Mouse (Mus musculus) subcutaneous adipose tissue, adult 2 months (tissue): ENCODE measurements around the gene Svs2. TPM values are rescaled to one million over a fixed set of nuclear protein-coding genes. Genes with fewer than 3 reads are reported as not detected.

Experiments used
- polyA plus RNA-seq: library from polyadenylated mRNA; depleted of rRNA; stranded (reverse); fragments of >200 nt; gene quantifications from 2 replicates; pipeline ENCODE4 v1.2.3, GENCODE M21; 2012; ENCODE audit warnings: low replicate concordance; rRNA removed

Gene Svs2
- polyA plus RNA-seq, result 0.80 TPM in 1 of 2 replicates, not detected in the other

DNA sequence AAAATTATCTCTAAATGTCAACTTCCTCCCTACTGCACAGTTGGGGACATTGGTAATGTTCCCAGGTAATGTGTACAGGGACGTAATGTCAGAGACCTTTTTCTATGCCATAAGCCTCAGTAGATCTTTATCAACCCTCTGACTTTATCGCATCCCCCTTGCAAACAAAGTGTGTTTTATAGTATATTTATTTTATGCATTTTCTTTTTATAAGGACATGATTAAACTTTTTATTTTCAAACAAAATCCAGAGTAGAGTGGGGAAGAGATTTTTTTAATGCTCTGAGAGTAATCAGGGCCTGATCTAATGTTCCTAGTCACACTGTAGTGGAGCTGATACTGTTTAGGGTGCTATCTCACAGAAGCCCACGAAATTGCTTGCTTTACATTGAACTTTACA, at the start of gene Svs2:
TSS of gene Svs2 (minus strand) at position 101 of the 400 bp plus-strand sequence.

DNA sequence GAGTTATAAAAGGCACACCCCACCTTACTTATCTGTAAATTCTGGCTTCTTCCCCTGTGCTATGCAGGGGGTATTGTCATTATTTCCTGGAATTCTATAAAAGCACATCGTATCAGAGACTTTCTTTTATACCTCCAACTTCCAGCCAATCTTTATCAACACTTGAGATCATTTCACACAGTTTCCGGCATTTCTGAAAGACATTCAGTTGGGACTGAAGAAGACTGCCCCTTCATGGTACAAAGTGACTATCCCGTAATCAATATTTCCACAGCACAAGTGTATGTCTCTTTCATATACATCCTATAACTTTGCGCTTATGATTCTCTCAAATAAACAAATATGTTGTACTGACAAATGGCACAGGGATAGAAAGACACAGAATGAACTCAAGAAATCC, 40.1 kb upstream of the Svs2 start, which contains the start of gene Svs4:
TSS of gene Svs4 (minus strand) at position 101 of the 400 bp plus-strand sequence.

DNA sequence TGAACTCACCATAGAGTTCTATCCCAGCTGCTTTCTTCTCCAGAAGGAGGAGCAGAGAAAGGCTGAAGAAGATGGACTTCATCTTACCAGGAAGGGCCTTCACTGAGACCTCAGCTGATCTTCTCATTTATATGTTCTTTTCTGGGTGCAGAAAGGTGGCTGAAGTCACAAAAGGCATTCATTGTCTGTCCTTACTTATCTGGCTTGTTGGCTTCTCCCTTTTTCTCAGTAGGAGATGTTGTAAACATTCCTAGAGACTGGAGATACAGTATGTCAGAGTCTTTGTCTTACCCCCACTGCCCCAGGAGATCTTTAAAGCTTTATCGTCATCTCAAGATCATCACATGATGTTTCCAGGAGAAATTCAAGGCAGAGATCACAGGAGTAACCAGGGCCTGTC, 18.3 kb upstream of the Svs2 start, which contains the start of gene Svs3b:
TSS of gene Svs3b (minus strand) at position 101 of the 400 bp plus-strand sequence.

DNA sequence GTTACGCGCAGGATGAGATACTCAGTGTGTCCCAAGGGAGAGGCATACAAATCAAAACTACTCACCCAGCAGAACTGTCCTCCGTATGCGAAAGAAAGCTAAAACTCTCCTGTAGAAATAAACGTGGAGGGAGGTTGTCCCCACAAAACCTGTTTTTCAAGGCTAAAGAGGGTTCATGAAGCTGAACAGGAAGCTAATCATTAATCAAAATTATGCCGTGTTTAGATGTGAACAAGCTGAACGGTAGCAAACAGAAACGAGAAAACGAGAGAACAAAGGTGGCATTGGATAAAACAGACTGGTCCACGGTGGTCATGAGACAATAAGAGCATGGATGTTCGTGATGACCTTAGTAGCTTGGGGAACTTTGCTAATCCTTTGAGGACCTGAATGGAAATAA, 16.7 kb downstream of the Svs2 start, which contains the start of gene Wfdc15b:
TSS of gene Wfdc15b (minus strand) at position 139 of the 400 bp plus-strand sequence.

DNA sequence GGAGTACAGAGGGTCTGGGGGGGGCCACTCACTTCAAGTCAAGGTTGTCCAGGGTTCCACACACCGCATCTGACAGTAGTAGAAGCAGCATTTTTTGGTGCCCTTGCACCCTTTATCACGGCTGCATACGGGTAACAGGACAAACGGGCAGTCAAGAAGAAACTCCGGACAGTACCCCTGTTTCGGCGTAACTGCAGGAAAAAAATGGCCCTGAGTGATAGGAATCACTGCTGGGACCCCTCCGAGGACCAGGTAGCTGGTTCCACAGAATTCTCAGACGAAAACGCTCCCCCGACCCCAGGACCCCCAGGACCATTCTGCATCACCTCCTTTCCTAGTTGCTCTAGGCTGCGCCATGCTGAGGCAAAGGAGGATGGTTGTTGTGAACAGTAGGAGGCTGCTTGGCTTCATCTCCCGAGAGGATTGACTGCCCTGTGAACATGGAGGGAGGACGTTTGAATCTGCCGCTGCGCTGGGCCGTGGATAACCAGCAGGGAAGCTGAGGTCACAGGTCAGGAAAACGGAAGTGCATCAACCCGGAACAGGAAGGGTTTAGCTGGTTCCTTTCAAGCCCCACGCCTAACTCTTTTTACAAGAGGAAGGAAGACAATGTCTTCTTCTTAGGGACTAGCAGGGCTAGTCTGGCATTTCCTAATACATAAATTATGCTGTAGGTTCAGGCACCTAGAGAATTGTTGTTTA, 38.5 kb downstream of the Svs2 start, which contains the start of gene Wfdc15a:
TSS of gene Wfdc15a (minus strand) at position 505 of the 702 bp plus-strand sequence.

DNA sequence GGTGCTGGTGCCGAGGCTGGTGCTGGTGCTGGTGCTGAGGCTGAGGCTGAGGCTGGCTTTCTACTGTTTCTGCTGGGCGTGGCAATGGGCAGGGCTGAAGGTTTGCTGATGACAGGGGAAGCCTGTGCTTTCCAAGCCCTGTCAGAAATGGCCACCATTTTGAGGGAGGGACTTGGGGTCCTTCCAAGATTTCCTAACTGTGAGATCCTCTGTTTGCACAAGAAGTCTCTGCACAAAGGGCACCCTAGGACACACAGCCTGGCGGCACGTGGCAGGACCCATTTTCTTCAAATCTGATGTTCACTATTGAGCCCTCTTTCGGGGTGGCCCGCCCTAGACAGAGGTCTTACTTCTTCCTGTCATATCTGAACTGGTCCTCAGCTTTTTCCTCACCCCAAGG, 47.7 kb downstream of the Svs2 start, which contains the start of gene Wfdc12:
TSS of gene Wfdc12 (minus strand) at position 33 of the 400 bp plus-strand sequence.

Other genes with a start within 250 kb of the Svs2 start
- gene Ywhab, start 243.5 kb downstream of the Svs2 start, polyA plus RNA-seq, result 86.0 and 232 TPM in 2 replicates
- 1.1 and 3.3 TPM in 2 replicates for gene Pabpc1l, start 213.0 kb downstream of the Svs2 start, polyA plus RNA-seq
- 11.5 and 16.5 TPM in 2 replicates for gene Stk4, start 168.1 kb downstream of the Svs2 start, polyA plus RNA-seq
- gene Tomm34, start 167.3 kb downstream of the Svs2 start, polyA plus RNA-seq, result 49.5 and 50.0 TPM in 2 replicates
- 0.22 TPM in 1 of 2 replicates, not detected in the other for gene Kcns1, start 67.4 kb downstream of the Svs2 start, polyA plus RNA-seq
- not detected in 2 replicates for gene Wfdc5, start 55.7 kb downstream of the Svs2 start, polyA plus RNA-seq
- 0.40 and 1.9 TPM in 2 replicates for gene Wfdc12, start 47.9 kb downstream of the Svs2 start, polyA plus RNA-seq
- gene Wfdc15a, start 38.3 kb downstream of the Svs2 start, polyA plus RNA-seq, result not detected in 2 replicates
- 18.1 TPM in 1 of 2 replicates, not detected in the other for gene Wfdc15b, start 16.8 kb downstream of the Svs2 start, polyA plus RNA-seq
- gene Svs3b, start 18.2 kb upstream of the Svs2 start, polyA plus RNA-seq, result 0.17 TPM in 1 of 2 replicates, not detected in the other
- gene Svs4, start 40.0 kb upstream of the Svs2 start, polyA plus RNA-seq, result 2.5 TPM in 1 of 2 replicates, not detected in the other
- gene Svs3a, start 50.8 kb upstream of the Svs2 start, polyA plus RNA-seq, result 0.39 TPM in 1 of 2 replicates, not detected in the other
- gene Svs6, start 78.3 kb upstream of the Svs2 start, polyA plus RNA-seq, result not detected in 2 replicates
- gene Svs5, start 94.3 kb upstream of the Svs2 start, polyA plus RNA-seq, result 0.23 and 8.3 TPM in 2 replicates
- 12.5 and 17.4 TPM in 2 replicates for gene Slpi, start 150.6 kb upstream of the Svs2 start, polyA plus RNA-seq
- not detected in 2 replicates for gene Rbpjl, start 164.7 kb upstream of the Svs2 start, polyA plus RNA-seq
- gene Matn4, start 166.7 kb upstream of the Svs2 start, polyA plus RNA-seq, result 0.42 and 1.4 TPM in 2 replicates
- 23.4 and 58.2 TPM in 2 replicates for gene Sdc4, start 205.4 kb upstream of the Svs2 start, polyA plus RNA-seq
- 92.6 and 114 TPM in 2 replicates for gene Sys1, start 218.5 kb upstream of the Svs2 start, polyA plus RNA-seq
- 9.2 and 40.8 TPM in 2 replicates for gene Gm20458, start 222.5 kb upstream of the Svs2 start, polyA plus RNA-seq
- gene Trp53tg5, start 235.3 kb upstream of the Svs2 start, polyA plus RNA-seq, result not detected in 2 replicates
- 55.8 and 81.1 TPM in 2 replicates for gene Dbndd2, start 247.6 kb upstream of the Svs2 start, polyA plus RNA-seq